Mouse (Mus musculus): Measurements from ENCODE around the gene Nup160. TPM values are rescaled to one million over a fixed set of nuclear protein-coding genes. Genes with fewer than 3 reads are reported as not detected.
A peak's percentile ranks its signal among the peaks of the same experiment; 100 is the strongest.

Nup160 gene
- polyA plus RNA-seq (2016; fragmentation: Nextera tagmentation; extraction: Ambion mirVana), result 40.5 and 43.0 TPM in 2 replicates

DNA sequence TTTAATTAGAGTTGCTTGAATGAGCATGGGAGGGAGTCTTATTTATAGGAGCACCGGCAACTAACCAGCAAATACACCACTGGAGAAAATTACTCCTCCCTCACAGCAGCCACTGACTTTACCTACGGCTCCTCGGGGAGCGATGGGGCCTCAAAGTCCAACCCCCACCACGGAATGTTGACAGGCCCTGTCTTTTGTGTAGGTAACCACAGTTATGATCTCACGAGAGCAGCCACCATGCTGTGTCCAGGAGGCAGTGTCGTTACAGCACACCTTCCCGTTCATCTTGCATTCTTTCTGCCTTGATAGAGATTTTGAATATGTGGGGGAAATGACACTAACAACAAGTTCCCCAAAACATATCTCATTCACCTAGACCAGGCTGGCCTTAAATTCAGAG, at the start of gene Nup160:
TSS of gene Nup160 (plus strand) at position 209 of the 400 bp plus-strand sequence.
- Histone ChIP-seq H3K4me3 (no peak within 1 kb of the TSS), H3K9me3 (replicated peaks) (no peaks in the 10 kb centered on the region), H3K4me1 (peaks cover 13% of the 10 kb centered on the region), H3K9ac (no peak within 1 kb of the TSS), H3K4me2 (replicated peaks) (no peak within 1 kb of the TSS), H3K36me3 (0 out of 2 replicates have a peak, but pooled peaks cover 3% of the 10 kb centered on the region), H3K27ac (no peak within 1 kb of the TSS), H3K27me3 (no peaks in the 10 kb centered on the region)
- no peak for ATAC-seq (ENCODE audit: low FRiP score)
- 77% methylated on average over 8 of the region's 8 CpGs for WGBS

DNA sequence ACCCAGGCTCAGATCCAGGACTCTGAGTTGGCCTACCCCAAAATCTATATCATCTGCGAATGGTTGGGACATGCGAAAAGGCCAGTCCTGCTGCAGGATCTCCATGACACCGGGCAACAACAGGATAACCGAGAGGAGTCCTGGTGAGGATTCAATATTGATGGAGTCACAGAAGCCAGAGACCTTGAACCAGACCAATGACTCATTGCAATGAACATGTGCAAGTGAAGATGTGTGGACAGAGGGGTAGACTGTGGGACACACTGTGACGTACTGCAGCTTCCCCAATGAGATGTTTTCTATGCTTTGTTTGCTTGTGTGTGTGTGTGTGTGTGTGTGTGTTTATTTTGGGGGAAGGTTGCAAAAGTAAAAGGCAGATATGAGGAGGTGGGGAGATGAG, 48.8 kb upstream of the Nup160 start:
- Histone ChIP-seq H3K27me3 (no peaks in the 10 kb centered on the region), H3K9me3 (replicated peaks) (no peaks in the 10 kb centered on the region), H3K4me3 (no peak overlapping the region), H3K9ac (no peak overlapping the region), H3K4me1 (no peaks in the 10 kb centered on the region), H3K4me2 (replicated peaks) (no peak overlapping the region), H3K36me3 (no peaks in the 10 kb centered on the region), H3K27ac (no peak overlapping the region)
- WGBS, result 93% methylated on average over 5 of the region's 5 CpGs
- ATAC-seq (ENCODE audit: low FRiP score), result no peak

DNA sequence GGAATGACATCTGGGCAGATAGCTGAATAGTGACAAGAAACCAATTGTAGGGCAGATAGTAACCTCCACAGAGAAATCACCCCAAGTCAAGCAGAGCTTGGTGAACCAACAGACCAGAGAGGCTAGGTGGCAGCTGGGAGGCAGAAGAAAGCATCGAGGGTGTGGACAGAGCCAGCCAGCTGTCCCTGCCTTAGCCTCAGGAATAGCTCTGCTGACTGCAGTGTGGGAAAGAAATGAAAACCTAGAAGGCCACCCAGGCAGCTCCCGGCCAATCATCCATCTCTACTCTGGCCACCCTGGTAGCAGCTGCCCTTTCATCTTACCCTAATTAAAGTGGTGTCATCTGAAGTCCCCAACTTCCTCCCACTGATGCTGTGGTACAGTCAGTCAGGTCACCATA, 47.5 kb upstream of the Nup160 start:
- Histone ChIP-seq H3K4me2 (replicated peaks) (no peak overlapping the region), H3K36me3 (no peaks in the 10 kb centered on the region), H3K9me3 (replicated peaks) (no peaks in the 10 kb centered on the region), H3K27ac (no peak overlapping the region), H3K4me3 (no peak overlapping the region), H3K4me1 (no peaks in the 10 kb centered on the region), H3K27me3 (no peaks in the 10 kb centered on the region), H3K9ac (no peak overlapping the region)
- ATAC-seq (ENCODE audit: low FRiP score), result no peak
- WGBS, result 41% methylated on average over 2 of the region's 2 CpGs

DNA sequence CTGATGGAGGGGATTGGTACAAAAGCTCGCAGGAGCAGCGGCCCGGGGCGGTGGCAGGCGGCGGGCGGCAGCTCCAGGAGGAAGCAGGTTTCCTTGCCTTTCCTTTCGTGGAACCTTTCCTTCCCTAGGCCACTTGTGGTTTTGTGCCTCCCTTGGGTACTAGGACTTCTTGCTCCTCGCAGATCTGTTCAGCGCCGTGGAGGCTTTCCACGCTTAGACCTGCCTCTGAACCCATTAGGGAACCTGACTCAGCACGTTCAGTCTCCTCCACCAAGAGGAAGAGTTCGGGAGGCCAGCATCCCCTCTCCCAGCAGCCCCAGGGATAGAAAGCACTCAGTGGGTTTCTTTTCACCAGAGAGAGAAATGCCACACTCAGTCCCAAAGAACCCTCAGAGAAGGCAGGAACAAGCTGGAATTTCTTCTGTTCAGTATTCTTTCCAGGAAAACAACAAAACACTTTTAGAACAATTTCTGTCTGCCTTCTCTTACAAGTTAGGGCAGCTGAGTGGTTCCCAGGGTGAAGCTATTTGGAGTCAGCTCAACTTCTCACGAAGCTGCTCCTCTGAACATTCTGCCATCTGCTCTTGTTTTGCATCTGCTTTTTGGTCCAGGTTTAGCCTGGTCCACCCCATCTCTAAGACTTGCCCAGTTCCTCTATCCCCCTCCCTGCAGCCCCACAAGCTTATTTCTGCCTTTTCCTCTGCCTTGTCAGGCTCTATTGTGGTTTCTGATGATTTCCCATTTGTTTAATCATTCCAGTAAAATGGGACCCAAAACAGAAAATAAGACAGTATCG, 44.9 kb upstream of the Nup160 start:
- 79% methylated on average over 16 of the region's 16 CpGs for WGBS
- no peak for ATAC-seq (ENCODE audit: low FRiP score)

DNA sequence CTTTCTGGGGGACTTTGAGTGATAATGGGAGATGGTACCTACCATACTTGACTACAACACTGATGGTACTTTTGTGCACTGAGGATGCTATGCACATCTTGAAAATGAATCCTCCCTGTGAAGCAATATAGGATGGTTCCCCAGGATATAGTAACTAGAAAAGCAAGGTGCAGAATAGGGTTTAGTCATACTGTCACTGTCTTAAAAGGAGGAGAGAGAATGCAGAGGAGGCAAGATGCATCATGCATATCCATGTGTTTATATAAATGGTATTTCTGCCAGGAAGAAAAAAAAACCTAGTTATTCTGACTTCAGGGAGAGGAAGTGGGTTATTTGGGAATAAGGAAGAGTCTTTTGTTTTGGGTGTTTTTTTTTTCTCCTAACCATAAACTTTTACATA, 42.3 kb upstream of the Nup160 start:
- Histone ChIP-seq H3K4me3 (no peak overlapping the region), H3K9ac (no peak overlapping the region), H3K4me2 (replicated peaks) (no peak overlapping the region), H3K4me1 (no peaks in the 10 kb centered on the region), H3K27me3 (no peaks in the 10 kb centered on the region), H3K9me3 (replicated peaks) (no peaks in the 10 kb centered on the region), H3K27ac (no peak overlapping the region), H3K36me3 (no peaks in the 10 kb centered on the region)
- ATAC-seq (ENCODE audit: low FRiP score), result no peak

More for the DNA sequence above, 44.9 kb upstream of the Nup160 start:
- H3K27ac ChIP-seq, result no peak overlapping the region
- no peaks in the 10 kb centered on the region for H3K4me1 ChIP-seq
- H3K9ac ChIP-seq, result no peak overlapping the region
- H3K27me3 ChIP-seq, result no peaks in the 10 kb centered on the region
- H3K4me3 ChIP-seq, result no peak overlapping the region
- H3K4me2 ChIP-seq (replicated peaks), result no peak overlapping the region
- no peaks in the 10 kb centered on the region for H3K9me3 ChIP-seq (replicated peaks)
- H3K36me3 ChIP-seq, result no peaks in the 10 kb centered on the region

DNA sequence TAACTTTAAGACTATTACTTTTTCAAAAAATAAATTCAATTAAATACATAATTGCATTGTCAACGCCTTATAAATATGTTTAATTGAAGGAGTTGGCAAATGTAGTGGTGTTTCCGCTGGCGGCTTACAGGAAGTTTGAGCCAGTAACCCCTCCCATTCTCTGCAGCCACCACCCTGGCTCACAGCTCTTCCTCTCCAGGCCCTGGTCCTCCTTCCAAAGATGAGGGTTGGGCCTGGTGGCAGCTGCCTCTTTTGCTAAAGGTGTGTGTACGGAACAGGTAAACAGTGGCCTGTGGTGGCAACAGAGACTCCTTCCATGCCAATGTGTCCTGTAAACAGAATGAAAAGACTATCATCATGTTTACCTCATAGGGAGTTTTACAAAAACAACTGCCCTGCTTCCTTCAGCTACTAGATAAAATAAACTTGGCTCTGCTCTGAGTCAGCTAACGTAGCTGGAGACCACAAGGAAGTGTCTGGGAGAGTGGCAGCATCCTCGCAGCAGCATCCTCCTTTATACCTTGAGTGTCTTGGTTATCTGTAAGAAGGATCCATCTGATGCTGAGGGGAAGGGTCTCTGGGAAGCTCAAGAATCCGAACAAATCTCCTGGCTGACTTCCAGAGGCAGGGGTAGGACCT, 41.8 kb upstream of the Nup160 start:
- H3K9ac ChIP-seq, result no peak overlapping the region
- H3K4me3 ChIP-seq, result no peak overlapping the region
- H3K27ac ChIP-seq, result no peak overlapping the region
- H3K9me3 ChIP-seq (replicated peaks), result no peaks in the 10 kb centered on the region
- H3K4me2 ChIP-seq (replicated peaks), result no peak overlapping the region
- no peaks in the 10 kb centered on the region for H3K4me1 ChIP-seq
- no peaks in the 10 kb centered on the region for H3K36me3 ChIP-seq
- no peaks in the 10 kb centered on the region for H3K27me3 ChIP-seq
- no peak for ATAC-seq (ENCODE audit: low FRiP score)
- WGBS, result 83% methylated on average over 7 of the region's 7 CpGs

DNA sequence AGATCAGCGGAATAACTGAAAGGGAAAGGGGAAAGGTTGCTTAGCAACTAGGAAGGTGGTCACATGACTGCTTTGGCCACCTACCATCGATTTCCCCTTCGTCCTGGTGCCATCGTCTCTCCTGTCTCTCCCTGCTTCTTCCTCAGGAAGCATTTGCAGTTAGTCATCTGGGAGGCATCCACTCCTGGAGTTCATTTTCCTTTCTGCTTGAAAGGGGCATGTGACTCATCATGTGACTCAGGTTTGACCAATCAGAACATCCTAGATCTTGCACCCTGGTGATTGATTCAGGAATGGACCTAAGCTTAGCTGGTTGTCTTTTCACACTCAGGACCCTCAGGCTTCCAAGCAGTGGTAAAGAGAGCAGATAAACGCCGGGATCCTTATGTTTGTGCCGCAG, 40.2 kb upstream of the Nup160 start:
- no peaks in the 10 kb centered on the region for H3K36me3 ChIP-seq
- no peak for ATAC-seq (ENCODE audit: low FRiP score)
- no peak overlapping the region for H3K4me2 ChIP-seq (replicated peaks)
- no peak overlapping the region for H3K27ac ChIP-seq
- H3K4me1 ChIP-seq, result 0 out of 2 replicates have a peak, but pooled peaks cover 2% of the 10 kb centered on the region
- H3K27me3 ChIP-seq, result no peaks in the 10 kb centered on the region
- WGBS, result 94% methylated on average over 7 of the region's 7 CpGs
- H3K9me3 ChIP-seq (replicated peaks), result no peaks in the 10 kb centered on the region
- no peak overlapping the region for H3K4me3 ChIP-seq
- no peak overlapping the region for H3K9ac ChIP-seq

DNA sequence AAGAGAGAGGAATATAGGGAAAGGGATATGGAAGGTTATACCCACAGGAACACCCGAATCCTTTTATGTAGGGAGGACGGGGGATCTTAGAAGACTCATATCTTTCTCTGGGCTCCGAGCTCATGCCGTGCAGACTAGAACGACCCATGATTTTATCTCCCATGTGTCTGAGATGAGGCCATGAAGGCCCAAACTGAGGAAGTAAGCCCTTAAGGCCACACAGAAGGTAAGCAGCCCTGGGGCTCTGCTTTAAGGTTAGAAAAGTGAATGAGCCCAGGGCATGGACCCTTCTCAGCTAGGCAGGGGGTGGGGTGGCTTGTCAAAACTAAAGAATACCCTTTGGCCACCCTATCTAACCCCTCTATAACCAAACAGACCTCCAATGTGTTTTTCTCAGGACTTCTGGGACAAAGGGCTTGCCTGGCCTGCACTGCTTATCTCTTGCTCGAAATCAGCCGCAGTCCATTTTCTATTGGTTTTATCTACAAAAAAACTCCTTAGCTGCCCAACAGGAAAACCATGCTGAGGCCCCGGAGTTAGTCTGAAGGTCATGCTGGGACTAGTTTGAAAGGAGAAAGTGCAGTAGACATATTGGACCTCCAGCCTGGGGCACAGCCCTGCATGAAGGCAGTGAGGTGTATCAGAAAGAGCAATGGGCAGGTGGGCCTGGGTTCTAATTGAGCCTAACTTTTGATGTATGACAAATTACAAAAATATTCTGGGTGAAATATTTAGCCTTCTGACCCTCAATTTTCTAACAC, 37.8 kb upstream of the Nup160 start:
- H3K4me1 ChIP-seq, result 0 out of 2 replicates have a peak, but pooled peaks cover 2% of the 10 kb centered on the region
- 90% methylated on average over 8 of the region's 8 CpGs for WGBS

DNA sequence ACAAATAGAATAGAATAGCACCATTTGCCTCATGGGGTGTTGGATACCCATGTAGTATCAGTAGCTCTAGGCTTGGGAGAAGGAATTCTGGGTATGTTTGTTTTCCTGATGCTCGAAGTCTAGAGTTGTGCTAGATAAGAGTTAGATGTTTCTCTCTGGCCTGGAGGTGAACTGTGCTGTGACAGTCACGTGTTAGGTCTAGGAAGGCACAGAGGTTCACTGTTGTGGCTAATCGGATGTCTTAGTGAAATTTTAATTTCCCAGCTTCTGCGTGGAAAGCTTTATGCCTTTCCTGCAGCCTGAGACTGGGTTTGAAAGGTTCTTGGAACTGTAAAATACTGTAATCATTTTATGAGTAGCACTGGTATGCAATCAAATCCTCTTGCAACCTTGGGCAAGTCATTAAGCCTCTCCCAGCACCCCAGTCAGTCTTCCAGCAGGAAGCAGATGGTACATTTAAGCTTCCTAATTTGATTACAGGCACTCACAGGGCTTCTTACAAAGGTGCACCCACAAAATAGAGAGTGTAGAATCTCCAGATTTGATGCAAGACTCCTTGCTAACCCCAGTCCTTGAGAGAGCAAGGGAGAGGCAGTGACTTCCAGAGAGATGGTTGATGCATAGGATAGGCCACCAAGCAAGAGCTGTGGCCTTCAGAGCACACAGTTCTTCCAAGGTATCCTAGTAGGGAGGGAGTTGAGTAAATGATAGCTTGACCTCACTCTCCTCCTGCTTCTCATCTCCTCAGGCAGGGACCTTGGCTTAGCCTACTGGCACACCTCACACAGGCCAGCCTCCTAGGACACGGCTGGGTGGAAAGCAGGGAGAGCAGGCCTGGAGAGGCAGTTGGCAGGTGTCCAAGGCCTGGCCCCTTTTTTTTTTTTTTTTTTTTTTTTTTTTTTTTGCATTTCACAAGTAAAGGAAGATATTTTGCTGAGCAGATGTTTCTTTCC, 37.0 kb upstream of the Nup160 start:
- no peaks in the 10 kb centered on the region for H3K9me3 ChIP-seq (replicated peaks)
- no peak overlapping the region for H3K4me2 ChIP-seq (replicated peaks)
- no peak overlapping the region for H3K9ac ChIP-seq
- no peaks in the 10 kb centered on the region for H3K27me3 ChIP-seq
- H3K4me3 ChIP-seq, result no peak overlapping the region
- H3K36me3 ChIP-seq, result no peaks in the 10 kb centered on the region
- 77% methylated on average over 5 of the region's 5 CpGs for WGBS
- H3K4me1 ChIP-seq, result 0 out of 2 replicates have a peak, but pooled peaks cover 2% of the 10 kb centered on the region
- no peak for ATAC-seq (ENCODE audit: low FRiP score)
- H3K27ac ChIP-seq, result no peak overlapping the region

More for the DNA sequence above, 37.8 kb upstream of the Nup160 start:
- H3K36me3 ChIP-seq, result no peaks in the 10 kb centered on the region
- H3K9ac ChIP-seq, result no peak overlapping the region
- no peak overlapping the region for H3K4me2 ChIP-seq (replicated peaks)
- no peaks in the 10 kb centered on the region for H3K27me3 ChIP-seq
- H3K9me3 ChIP-seq (replicated peaks), result no peaks in the 10 kb centered on the region
- no peak overlapping the region for H3K27ac ChIP-seq
- H3K4me3 ChIP-seq, result no peak overlapping the region
- ATAC-seq (ENCODE audit: low FRiP score), result no peak

DNA sequence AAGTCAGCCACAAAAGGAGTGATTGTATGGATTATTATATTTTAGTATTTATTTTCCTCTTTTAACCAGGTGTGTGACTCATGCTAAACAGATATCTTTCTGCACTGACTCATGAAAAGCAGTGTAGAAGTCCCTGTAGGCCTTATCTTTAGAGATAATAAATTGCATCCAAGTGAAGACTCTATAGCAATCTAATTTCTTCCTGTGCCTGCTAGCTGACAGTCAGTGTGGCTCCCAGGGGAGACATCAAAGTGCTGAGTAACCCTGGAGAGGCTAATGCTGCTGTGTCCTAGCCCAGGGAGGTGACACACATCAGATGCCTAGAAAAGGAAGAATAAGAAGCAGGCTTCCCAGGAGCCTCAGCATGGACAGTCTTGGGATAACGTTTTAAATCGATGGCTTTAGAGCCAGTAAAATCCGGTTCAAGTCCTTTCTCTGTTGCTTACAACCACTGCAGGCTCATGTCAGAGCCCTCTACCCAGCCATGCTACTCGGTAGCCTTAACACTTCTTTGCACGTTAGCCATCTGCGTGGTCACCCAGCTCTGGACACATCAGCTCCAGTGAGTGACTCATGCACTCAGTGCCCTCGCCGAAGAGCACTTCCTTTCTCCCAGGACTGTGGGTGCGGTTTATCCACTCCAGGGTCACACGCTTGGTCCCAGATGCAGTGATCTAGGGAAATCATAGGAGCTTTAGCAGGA, 35.9 kb upstream of the Nup160 start:
- WGBS, result 77% methylated on average over 10 of the region's 10 CpGs
- no peaks in the 10 kb centered on the region for H3K27me3 ChIP-seq
- H3K36me3 ChIP-seq, result no peaks in the 10 kb centered on the region
- no peaks in the 10 kb centered on the region for H3K9me3 ChIP-seq (replicated peaks)
- H3K4me3 ChIP-seq, result no peak overlapping the region
- ATAC-seq (ENCODE audit: low FRiP score), result peak; percentile 43; the same call in 1 of the 2 replicates
- 0 out of 2 replicates have a peak, but pooled peaks cover 2% of the 10 kb centered on the region for H3K4me1 ChIP-seq
- H3K27ac ChIP-seq, result no peak overlapping the region
- no peak overlapping the region for H3K4me2 ChIP-seq (replicated peaks)
- H3K9ac ChIP-seq, result no peak overlapping the region

DNA sequence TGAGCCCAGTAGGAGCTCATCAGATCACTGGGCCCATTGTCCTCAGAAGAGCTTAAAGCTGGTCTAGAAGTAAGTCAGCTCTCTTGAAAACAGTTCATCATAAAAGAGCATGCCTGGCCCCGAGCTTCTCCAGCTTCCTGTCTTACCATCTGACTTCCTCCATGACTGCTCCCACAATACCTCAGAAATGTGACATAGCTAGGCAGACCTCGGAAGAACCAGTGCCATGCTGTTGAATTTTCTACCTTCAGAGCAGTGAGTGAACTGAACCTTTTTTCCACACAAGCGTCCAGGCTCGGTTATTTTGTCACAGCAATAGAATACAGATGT, 35.3 kb upstream of the Nup160 start:
- H3K27me3 ChIP-seq, result no peaks in the 10 kb centered on the region
- H3K4me1 ChIP-seq, result 0 out of 2 replicates have a peak, but pooled peaks cover 2% of the 10 kb centered on the region
- H3K9ac ChIP-seq, result no peak overlapping the region
- no peaks in the 10 kb centered on the region for H3K36me3 ChIP-seq
- no peak overlapping the region for H3K27ac ChIP-seq
- no peak overlapping the region for H3K4me3 ChIP-seq
- WGBS, result 85% methylated on average over 4 of the region's 4 CpGs
- ATAC-seq (ENCODE audit: low FRiP score), result no peak
- no peak overlapping the region for H3K4me2 ChIP-seq (replicated peaks)
- H3K9me3 ChIP-seq (replicated peaks), result no peaks in the 10 kb centered on the region
